In genomic region chr5:43673083-43673482, GRCm38 (mm10) we compare ENCODE assay signal across 8 mouse cellular contexts. TPM values are rescaled to one million over a fixed set of nuclear protein-coding genes. Genes with fewer than 3 reads are reported as not detected.
A peak's percentile ranks its signal among the peaks of the same experiment; 100 is the strongest.
DNase-seq lines count a peak whose midpoint lies in the region; ATAC-seq lines count a peak whose summit lies in the region.

No protein-coding gene starts in this region.

- H3K27ac ChIP-seq in kidney, embryonic 14.5 days (ENCODE audit: low read depth, low read length), result peak overlapping the region; percentile 95; the same call in 1 of the 2 replicates
- H3K27ac ChIP-seq in embryonic facial prominence, embryonic 13.5 days, result peak overlapping the region; percentile 92; the same call in 1 of the 2 replicates
- H3K27ac ChIP-seq in intestine, embryonic 15.5 days, result no peak overlapping the region

- H3K9me3 ChIP-seq in kidney, embryonic 14.5 days (ENCODE audit: control insufficient read depth, low read length), result no peaks in the 10 kb centered on the region
- no peaks in the 10 kb centered on the region for H3K9me3 ChIP-seq in embryonic facial prominence, embryonic 13.5 days
- no peaks in the 10 kb centered on the region for H3K9me3 ChIP-seq in intestine, embryonic 15.5 days

- DNase-seq in kidney, postnatal 10 days, result no peak
- DNase-seq in neural tube, embryonic 10.5 days (ENCODE audit: extremely low spot score, low spot score), result peak; percentile 18
- no peak for DNase-seq in right cerebral cortex, postnatal 25 days
- no peak for DNase-seq in adrenal gland, adult 8-10 months
- no peak for DNase-seq in urinary bladder, adult 2 months (ENCODE audit: low spot score)

- peak overlapping the region; percentile 52 for H3K4me3 ChIP-seq in kidney, embryonic 14.5 days (ENCODE audit: low read length)
- H3K4me3 ChIP-seq in embryonic facial prominence, embryonic 13.5 days, result peak overlapping the region; percentile 55
- peak overlapping the region; percentile 54 for H3K4me3 ChIP-seq in intestine, embryonic 15.5 days (replicated peaks)

- H3K4me2 ChIP-seq in kidney, embryonic 14.5 days (replicated peaks; ENCODE audit: low read depth, low read length), result peak overlapping the region; percentile 62
- peak overlapping the region; percentile 66 for H3K4me2 ChIP-seq in embryonic facial prominence, embryonic 13.5 days
- peak overlapping the region; percentile 65 for H3K4me2 ChIP-seq in intestine, embryonic 15.5 days (replicated peaks)

- peaks cover 8% of the 10 kb centered on the region for H3K4me1 ChIP-seq in kidney, embryonic 14.5 days (ENCODE audit: control insufficient read depth, insufficient read depth, low read length)
- peaks cover 14% of the 10 kb centered on the region for H3K4me1 ChIP-seq in embryonic facial prominence, embryonic 13.5 days
- H3K4me1 ChIP-seq in intestine, embryonic 15.5 days (replicated peaks), result 0 out of 2 replicates have a peak, but pooled peaks cover 4% of the 10 kb centered on the region

- peaks cover 6% of the 10 kb centered on the region for H3K36me3 ChIP-seq in kidney, embryonic 14.5 days (ENCODE audit: control insufficient read depth, insufficient read depth, low read length)
- peaks cover 12% of the 10 kb centered on the region for H3K36me3 ChIP-seq in embryonic facial prominence, embryonic 13.5 days
- 0 out of 2 replicates have a peak, but pooled peaks cover 4% of the 10 kb centered on the region for H3K36me3 ChIP-seq in intestine, embryonic 15.5 days

- no peak for ATAC-seq in kidney, embryonic 14.5 days (ENCODE audit: low FRiP score, low TSS enrichment)
- no peak for ATAC-seq in embryonic facial prominence, embryonic 13.5 days (ENCODE audit: insufficient number of reproducible peaks, insufficient read depth, low FRiP score, low TSS enrichment, low read depth)
- no peak for ATAC-seq in intestine, embryonic 15.5 days

- peak overlapping the region; percentile 75 for H3K9ac ChIP-seq in kidney, embryonic 14.5 days (ENCODE audit: low read depth, low read length)
- H3K9ac ChIP-seq in embryonic facial prominence, embryonic 13.5 days, result peak overlapping the region; percentile 78
- peak overlapping the region; percentile 65 for H3K9ac ChIP-seq in intestine, embryonic 15.5 days

- H3K27me3 ChIP-seq in kidney, embryonic 14.5 days (ENCODE audit: control insufficient read depth, insufficient read depth, low read length), result no peaks in the 10 kb centered on the region
- no peaks in the 10 kb centered on the region for H3K27me3 ChIP-seq in embryonic facial prominence, embryonic 13.5 days
- no peaks in the 10 kb centered on the region for H3K27me3 ChIP-seq in intestine, embryonic 15.5 days (replicated peaks)

- WGBS in kidney, embryonic 14.5 days, result 79% methylated on average over 2 of the region's 2 CpGs
- WGBS in embryonic facial prominence, embryonic 13.5 days, result 76% methylated on average over 2 of the region's 2 CpGs
- WGBS in intestine, embryonic 15.5 days, result 73% methylated on average over 2 of the region's 2 CpGs

RNA-seq across cellular contexts. Expression of gene Cc2d2a, which starts 10.9 kb away (rescaled TPM):
- polyA plus RNA-seq in kidney, embryonic 14.5 days (2014; fragmentation: Nextera tagmentation; extraction: Ambion mirVana), result 9.5 and 14.0 TPM in 2 replicates
- 13.7 and 15.1 TPM in 2 replicates for polyA plus RNA-seq in embryonic facial prominence, embryonic 13.5 days (2015; fragmentation: Nextera tagmentation; extraction: Ambion mirVana)
- 8.9 and 9.8 TPM in 2 replicates for polyA plus RNA-seq in intestine, embryonic 15.5 days (2015; fragmentation: Nextera tagmentation; extraction: Ambion mirVana)
- total RNA-seq in adrenal gland, adult 8-10 months (2022), result 10 to 100 TPM; 14.3 to 31.6 (median 23.8) TPM
- 15.4 and 16.0 TPM in 2 replicates for polyA plus RNA-seq in urinary bladder, adult 2 months (2012; rRNA removed)
